Mouse (Mus musculus) ES-E14 (cell line): ENCODE measurements around the gene Slc9a4. TPM values are rescaled to one million over a fixed set of nuclear protein-coding genes. Genes with fewer than 3 reads are reported as not detected.

Experiments used
- DNase-seq: peaks from one replicate; pipeline ENCODE4 v3.0.0-alpha.2; 2013; ENCODE audit warnings: low read depth, low spot score
- H3K27ac ChIP-seq: 2 replicates; pipeline ENCODE4 v1.5.1; 2012; ENCODE audit warnings: low read depth, mild to moderate bottlenecking, low read length, moderate library complexity, mixed read lengths; ENCODE audit not compliant: poor library complexity, insufficient read depth, severe bottlenecking
- H3K36me3 ChIP-seq: 2 replicates; pipeline ENCODE4 v1.6.1; 2012; ENCODE audit warnings: mild to moderate bottlenecking, low read length, moderate library complexity, mixed read lengths; ENCODE audit not compliant: control insufficient read depth, poor library complexity, insufficient read depth, severe bottlenecking
- H3K4me1 ChIP-seq, 2 experiments: fragments of 150-350 bp in 1 of 2; sonication (generic) in 1 of 2; 2 replicates each; pipeline ENCODE4 v1.6.1; 2012; ENCODE audit warnings: low read length in 2 of 2, mild to moderate bottlenecking in 1 of 2, mixed read lengths in 1 of 2; ENCODE audit not compliant: control insufficient read depth in 2 of 2, insufficient read depth in 2 of 2, poor library complexity in 1 of 2
- H3K4me3 ChIP-seq, 2 experiments: fragments of 150-350 bp in 1 of 2; sonication (generic) in 1 of 2; 2 replicates each; pipeline ENCODE4 v1.5.1; 2012; ENCODE audit warnings: low read length in 2 of 2, low read depth in 1 of 2, mild to moderate bottlenecking in 1 of 2, mixed read lengths in 1 of 2; ENCODE audit not compliant: insufficient read depth in 1 of 2, poor library complexity in 1 of 2, severe bottlenecking in 1 of 2
- H3K9ac ChIP-seq: 2 replicates; pipeline ENCODE4 v1.6.1; 2012; ENCODE audit warnings: low read depth, mild to moderate bottlenecking, low read length, mixed read lengths; ENCODE audit not compliant: poor library complexity, insufficient read depth, severe bottlenecking
- H3K9me3 ChIP-seq: fragments of 150-350 bp; sonication (generic); 2 replicates; pipeline ENCODE4 v1.6.1; 2012; ENCODE audit warnings: low read depth, mild to moderate bottlenecking, low read length; ENCODE audit not compliant: control insufficient read depth, insufficient read depth
- CHD2 ChIP-seq: IDR thresholded peaks from 2 replicates; pipeline ENCODE4 v1.6.1; 2014; ENCODE audit warnings: mild to moderate bottlenecking, low read depth, low read length, inconsistent platforms
- HCFC1 ChIP-seq: IDR thresholded peaks from 2 replicates; pipeline ENCODE4 v1.6.1; 2012; ENCODE audit warnings: low read length, inconsistent platforms, borderline replicate concordance; ENCODE audit not compliant: insufficient read depth
- MAFK ChIP-seq: IDR thresholded peaks from 2 replicates; pipeline ENCODE4 v1.6.1; 2014; ENCODE audit warnings: mild to moderate bottlenecking, low read depth, low read length, inconsistent platforms; ENCODE audit not compliant: insufficient read depth
- ZC3H11A ChIP-seq: IDR thresholded peaks from 2 replicates; pipeline ENCODE4 v1.6.1; 2012; ENCODE audit warnings: low read depth, mild to moderate bottlenecking, inconsistent platforms, low read length, borderline replicate concordance
- ZNF384 ChIP-seq: IDR thresholded peaks from 2 replicates; pipeline ENCODE4 v1.6.1; 2012; ENCODE audit warnings: low read depth, low read length, inconsistent platforms
- in situ Hi-C, 2 experiments: fragments of 600-800 bp; cut with MboI; formaldehyde crosslinking; loops; one replicate each; pipeline ENCODE4 v1.15.1; 2025; ENCODE audit warnings: low sequenced_read_pairs in 2 of 2, inconsistent platforms in 1 of 2; ENCODE audit not compliant: unreplicated experiment in 2 of 2
- total RNA-seq: library from RNA; depleted of rRNA; stranded (reverse); fragments of 300-350 nt; gene quantifications from 2 replicates; pipeline ENCODE4 v1.2.3, GENCODE M21; 2012

Slc9a4 gene
- total RNA-seq, 1 experiment, result not detected

DNA sequence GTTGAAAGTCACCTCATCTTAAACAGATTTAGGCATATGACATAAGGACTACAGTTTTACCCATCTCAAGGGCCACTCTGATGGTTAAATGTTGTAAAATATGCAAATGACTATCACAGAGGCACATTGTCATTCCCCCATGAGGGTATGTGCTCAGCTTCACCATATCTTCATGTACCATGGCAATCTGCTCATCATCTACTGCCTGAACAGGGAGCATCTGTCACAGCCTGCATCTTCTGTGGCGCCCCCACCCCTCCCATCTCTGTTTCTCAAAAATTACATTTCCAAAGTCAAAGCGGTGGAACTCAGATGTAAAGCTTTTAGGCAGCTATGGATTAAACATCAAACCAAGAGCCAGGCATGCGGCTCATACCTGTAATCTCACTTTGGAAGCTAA is 48.6 kb downstream of the Slc9a4 start:
- in situ Hi-C loops, result no loop called here
- H3K27ac ChIP-seq, result no peak overlapping the region

GRCm38 (mm10) chr1:40632407-40633062 is 52.7 kb downstream of the Slc9a4 start:
- in situ Hi-C loops, result no loop called here

More for the DNA sequence above, 48.6 kb downstream of the Slc9a4 start:
- no peak for DNase-seq
- no peaks in the 10 kb centered on the region for H3K36me3 ChIP-seq
- H3K9ac ChIP-seq, result no peak overlapping the region
- H3K4me1 ChIP-seq, result no peaks in the 10 kb centered on the region
- H3K9me3 ChIP-seq, result no peaks in the 10 kb centered on the region
- H3K4me3 ChIP-seq, result no peak overlapping the region
- TF ChIP-seq MAFK (no peak), CHD2 (no peak), ZNF384 (no peak), HCFC1 (no peak), ZC3H11A (no peak)

DNA sequence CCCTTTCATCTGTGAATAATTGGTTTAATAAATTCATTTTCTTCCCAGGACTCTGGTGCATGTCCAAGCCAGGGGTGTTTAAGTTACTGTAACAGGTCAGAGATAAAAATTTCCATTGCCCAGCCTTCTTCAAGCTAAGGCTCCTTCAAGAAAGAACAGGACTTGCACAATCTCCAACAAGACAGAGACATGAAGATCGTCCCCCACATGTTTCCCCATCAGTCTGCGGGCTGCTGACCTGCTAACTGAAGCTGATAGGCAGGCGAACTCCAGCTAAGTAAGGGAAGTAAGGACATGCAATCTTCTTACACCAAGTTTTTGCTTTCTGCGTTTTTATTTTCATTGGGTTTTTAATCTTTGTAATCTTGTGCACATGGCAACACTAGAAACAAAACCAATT is 54.7 kb downstream of the Slc9a4 start:
- H3K4me1 ChIP-seq, result no peaks in the 10 kb centered on the region
- no peak overlapping the region for H3K27ac ChIP-seq
- H3K4me3 ChIP-seq, result no peak overlapping the region
- in situ Hi-C loops, result no loop called here
- H3K9ac ChIP-seq, result no peak overlapping the region
- TF ChIP-seq HCFC1, result no peak
- TF ChIP-seq ZNF384, result no peak
- no peak for TF ChIP-seq CHD2
- no peak for TF ChIP-seq MAFK
- DNase-seq, result no peak
- no peaks in the 10 kb centered on the region for H3K36me3 ChIP-seq
- H3K9me3 ChIP-seq, result no peaks in the 10 kb centered on the region

More at GRCm38 (mm10) chr1:40632407-40633062, 52.7 kb downstream of the Slc9a4 start:
- no peak overlapping the region for H3K9ac ChIP-seq
- H3K9me3 ChIP-seq, result no peaks in the 10 kb centered on the region
- H3K27ac ChIP-seq, result no peak overlapping the region
- H3K4me3 ChIP-seq, result no peak overlapping the region
- TF ChIP-seq HCFC1 (no peak), CHD2 (no peak), MAFK (no peak), ZC3H11A (no peak), ZNF384 (no peak)
- DNase-seq, result no peak
- no peaks in the 10 kb centered on the region for H3K4me1 ChIP-seq
- H3K36me3 ChIP-seq, result no peaks in the 10 kb centered on the region

GRCm38 (mm10) chr1:40648234-40648633 is 68.4 kb downstream of the Slc9a4 start:
- Histone ChIP-seq H3K36me3 (no peaks in the 10 kb centered on the region), H3K4me3 (no peak overlapping the region), H3K9me3 (no peaks in the 10 kb centered on the region), H3K4me1 (no peaks in the 10 kb centered on the region), H3K27ac (no peak overlapping the region), H3K9ac (no peak overlapping the region)
- TF ChIP-seq ZNF384 (no peak), ZC3H11A (no peak), MAFK (no peak), CHD2 (no peak), HCFC1 (no peak)
- no peak for DNase-seq
- in situ Hi-C loops, result no loop called here

- H3K4me3 ChIP-seq, result no peak overlapping the region
- H3K9me3 ChIP-seq, result no peaks in the 10 kb centered on the region
- no peaks in the 10 kb centered on the region for H3K4me1 ChIP-seq
- no peak overlapping the region for H3K9ac ChIP-seq
- H3K36me3 ChIP-seq, result no peaks in the 10 kb centered on the region
- no peak for DNase-seq
- no peak overlapping the region for H3K27ac ChIP-seq
- in situ Hi-C loops, result no loop called here
- no peak for TF ChIP-seq ZC3H11A
Measured at GRCm38 (mm10) chr1:40650803-40651497, 71.1 kb downstream of the Slc9a4 start.
